Mouse (Mus musculus): Measurements from ENCODE around the gene Bmpr2.

GRCm38 (mm10) chr1:59763781-59764251, 616 bp downstream of the Bmpr2 start:
- TF ChIP-seq CTCF (IDR thresholded peaks at IDR 0.05; ENCODE audit: extremely low read depth, insufficient read depth, insufficient read length, insufficient replicate concordance) (no peak), POLR2A (IDR thresholded peaks at IDR 0.05; ENCODE audit: low read depth, low read length) (no peak)

Measured in spleen, adult 2 months (tissue).